Mouse (Mus musculus) heart, embryonic 14.5 days (tissue): ENCODE measurements around the gene Ppdpf. TPM values are rescaled to one million over a fixed set of nuclear protein-coding genes. Genes with fewer than 3 reads are reported as not detected.
A peak's percentile ranks its signal among the peaks of the same experiment; 100 is the strongest.

Source experiments
- ATAC-seq: fragments of 200-750 bp; cut with Nextera tagmentation; 2 replicates; pipeline ENCODE4 v1.8.0; 2017; ENCODE audit warnings: low read depth, moderate TSS enrichment; ENCODE audit not compliant: insufficient number of reproducible peaks, insufficient read depth, low FRiP score
- H3K27ac ChIP-seq, 2 experiments: fragments of 200-500 bp in 1 of 2; fragments of 300-500 bp in 1 of 2; sonication (generic) in 1 of 2; replicated peaks in 1 of 2; 2 replicates each; pipeline ENCODE4 v1.5.1; 2012 to 2014; ENCODE audit warnings: low read depth in 2 of 2, low read length in 2 of 2, control low read depth in 1 of 2, mild to moderate bottlenecking in 1 of 2, mixed read lengths in 1 of 2; ENCODE audit not compliant: control insufficient read depth in 1 of 2, insufficient read depth in 1 of 2
- H3K27me3 ChIP-seq: fragments of 300-500 bp; sonication (generic); 2 replicates; pipeline ENCODE4 v1.6.1; 2014; ENCODE audit warnings: mild to moderate bottlenecking, low read length, control low read depth; ENCODE audit not compliant: control insufficient read depth, insufficient read depth
- H3K36me3 ChIP-seq: fragments of 300-500 bp; sonication (generic); 2 replicates; pipeline ENCODE4 v1.6.1; 2014; ENCODE audit warnings: mild to moderate bottlenecking, control low read depth, low read length, mixed read lengths; ENCODE audit not compliant: control insufficient read depth, insufficient read depth
- H3K4me1 ChIP-seq, 2 experiments: fragments of 200-500 bp in 1 of 2; fragments of 300-500 bp in 1 of 2; sonication (generic) in 1 of 2; 2 replicates each; pipeline ENCODE4 v1.6.1; 2012 to 2014; ENCODE audit warnings: low read length in 2 of 2, control low read depth in 1 of 2, mixed read lengths in 1 of 2; ENCODE audit not compliant: control insufficient read depth in 2 of 2, insufficient read depth in 2 of 2
- H3K4me2 ChIP-seq: fragments of 300-500 bp; sonication (generic); 2 replicates; pipeline ENCODE4 v1.6.1; 2014; ENCODE audit warnings: mild to moderate bottlenecking, low read length
- H3K4me3 ChIP-seq, 2 experiments: fragments of 200-500 bp in 1 of 2; fragments of 300-500 bp in 1 of 2; sonication (generic) in 1 of 2; 2 replicates each; pipeline ENCODE4 v1.5.1; 2012 to 2014; ENCODE audit warnings: low read length in 2 of 2, mild to moderate bottlenecking in 2 of 2, control low read depth in 1 of 2, low read depth in 1 of 2, moderate library complexity in 1 of 2; ENCODE audit not compliant: control insufficient read depth in 1 of 2, insufficient read depth in 1 of 2
- H3K9ac ChIP-seq: fragments of 300-500 bp; sonication (generic); 2 replicates; pipeline ENCODE4 v1.6.1; 2014; ENCODE audit warnings: mild to moderate bottlenecking, low read length
- H3K9me3 ChIP-seq: fragments of 300-500 bp; sonication (generic); 2 replicates; pipeline ENCODE4 v1.6.1; 2016; ENCODE audit warnings: low read length, control low read depth; ENCODE audit not compliant: control insufficient read depth
- WGBS: fragments of 180-500 bp; shearing (Covaris S2); extraction: QIAGEN DNeasy Blood & Tissue Kit; methylation state at CpG from one replicate; pipeline ENCODE4 v1.1.7; 2014; 5-methylcytosine and 5-hydroxymethylcytosine counted together
- polyA plus RNA-seq: library from polyadenylated mRNA; unstranded; fragments of >200 nt; fragmentation: Nextera tagmentation; extraction: Ambion mirVana; gene quantifications from 2 replicates; pipeline ENCODE4 v1.2.1, GENCODE M21; 2014

Gene Ppdpf
- polyA plus RNA-seq, 1 experiment from 2014 or later, result 193 TPM

- 3% methylated on average over 25 of the region's 25 CpGs for WGBS
- Histone ChIP-seq H3K36me3 (no peaks in the 10 kb centered on the region), H3K4me3 (peak within 1 kb of the TSS; percentile 11 to 35; a peak in 3 of 4 replicates), H3K27ac (peak within 1 kb of the TSS in 1 of 2 experiments; percentile 34; a peak in 1 of 4 replicates), H3K27me3 (peaks cover 4% of the 10 kb centered on the region; the same call in 1 of the 2 replicates), H3K9ac (peak within 1 kb of the TSS; percentile 28; the same call in 1 of the 2 replicates), H3K9me3 (no peaks in the 10 kb centered on the region), H3K4me2 (peak within 1 kb of the TSS; percentile 70), H3K4me1 (peaks cover 8 to 11% of the 10 kb centered on the region in 2 experiments; a peak in 3 of 4 replicates)
- ATAC-seq, result peak; percentile 79
Measured at GRCm38 (mm10) chr2:181219538-181220216, 32.6 kb downstream of the Ppdpf start, which contains the start of gene Fndc11. Gene Fndc11, plus strand, starts transcription at chr2:181220013.

GRCm38 (mm10) chr2:181220361-181220760 is 33.3 kb downstream of the Ppdpf start:
- Histone ChIP-seq H3K27me3 (peaks cover 4% of the 10 kb centered on the region; the same call in 1 of the 2 replicates), H3K9me3 (no peaks in the 10 kb centered on the region), H3K4me3 (peak overlapping the region in 1 of 2 experiments; percentile 35; a peak in 2 of 4 replicates), H3K36me3 (no peaks in the 10 kb centered on the region), H3K4me1 (peaks cover 8 to 11% of the 10 kb centered on the region in 2 experiments; a peak in 3 of 4 replicates), H3K4me2 (peak overlapping the region; percentile 70), H3K9ac (0 out of 2 replicates have a peak overlapping the region, but pooled peaks have one; percentile 28), H3K27ac (0 out of 4 replicates have a peak overlapping the region, but pooled peaks of 1 of the 2 experiments have one; percentile 1)
- ATAC-seq, result no peak
- WGBS, result 64% methylated on average over 2 of the region's 2 CpGs

- Histone ChIP-seq H3K27me3 (no peaks in the 10 kb centered on the region), H3K27ac (no peak overlapping the region), H3K9me3 (no peaks in the 10 kb centered on the region), H3K36me3 (no peaks in the 10 kb centered on the region), H3K4me2 (no peak overlapping the region), H3K4me1 (peaks cover 4 to 5% of the 10 kb centered on the region in 2 experiments; a peak in 2 of 4 replicates), H3K9ac (no peak overlapping the region), H3K4me3 (no peak overlapping the region)
- no peak for ATAC-seq
- 72% methylated on average over 2 of the region's 2 CpGs for WGBS
Measured at GRCm38 (mm10) chr2:181224994-181225393, 37.9 kb downstream of the Ppdpf start.

- Histone ChIP-seq H3K4me2 (no peak overlapping the region), H3K9me3 (no peaks in the 10 kb centered on the region), H3K27ac (no peak overlapping the region), H3K9ac (no peak overlapping the region), H3K4me3 (no peak overlapping the region), H3K27me3 (no peaks in the 10 kb centered on the region), H3K36me3 (no peaks in the 10 kb centered on the region), H3K4me1 (no peaks in the 10 kb centered on the region)
- no peak for ATAC-seq
- WGBS, result 74% methylated on average over 3 of the region's 3 CpGs
Measured at GRCm38 (mm10) chr2:181227122-181227521, 40.1 kb downstream of the Ppdpf start.

- H3K9me3 ChIP-seq, result no peaks in the 10 kb centered on the region
- no peak for ATAC-seq
- H3K4me1 ChIP-seq, result no peaks in the 10 kb centered on the region
- no peak overlapping the region for H3K27ac ChIP-seq
- H3K36me3 ChIP-seq, result peaks cover 6% of the 10 kb centered on the region; the same call in 1 of the 2 replicates
- H3K4me2 ChIP-seq, result no peak overlapping the region
- 61% methylated on average over 1 of the region's 1 CpGs for WGBS
- no peaks in the 10 kb centered on the region for H3K27me3 ChIP-seq
- H3K9ac ChIP-seq, result no peak overlapping the region
- H3K4me3 ChIP-seq, result no peak overlapping the region
Measured at GRCm38 (mm10) chr2:181228335-181228734, 41.3 kb downstream of the Ppdpf start.

GRCm38 (mm10) chr2:181231171-181231570 is 44.1 kb downstream of the Ppdpf start:
- Histone ChIP-seq H3K4me1 (no peaks in the 10 kb centered on the region), H3K27me3 (no peaks in the 10 kb centered on the region), H3K36me3 (peaks cover 14% of the 10 kb centered on the region; the same call in 1 of the 2 replicates), H3K9me3 (no peaks in the 10 kb centered on the region), H3K9ac (no peak overlapping the region), H3K4me3 (no peak overlapping the region), H3K4me2 (no peak overlapping the region), H3K27ac (no peak overlapping the region)
- WGBS, result 73% methylated on average over 20 of the region's 20 CpGs
- ATAC-seq, result no peak

GRCm38 (mm10) chr2:181233443-181233842 is 46.4 kb downstream of the Ppdpf start:
- H3K4me2 ChIP-seq, result no peak overlapping the region
- H3K36me3 ChIP-seq, result peaks cover 23% of the 10 kb centered on the region; the same call in 1 of the 2 replicates
- no peak for ATAC-seq
- H3K9me3 ChIP-seq, result no peaks in the 10 kb centered on the region
- H3K27me3 ChIP-seq, result no peaks in the 10 kb centered on the region
- no peak overlapping the region for H3K27ac ChIP-seq
- H3K4me3 ChIP-seq, result no peak overlapping the region
- no peaks in the 10 kb centered on the region for H3K4me1 ChIP-seq
- no peak overlapping the region for H3K9ac ChIP-seq
- 87% methylated on average over 15 of the region's 15 CpGs for WGBS
